Mouse (Mus musculus): ENCODE measurements around the gene Med14. TPM values are rescaled to one million over a fixed set of nuclear protein-coding genes. Genes with fewer than 3 reads are reported as not detected.

Med14 gene
- total and polyA plus RNA-seq, 3 experiments = 10.3 to 18.3 (median 15.0) TPM

GRCm38 (mm10) chrX:12794842-12795241 lies 33.0 kb upstream of the Med14 start:
- peak; percentile 50 for DNase-seq (ENCODE audit: extremely low read depth)
- H3K4me2 ChIP-seq (ENCODE audit: insufficient read depth, low read depth, poor library complexity, severe bottlenecking) = no peak overlapping the region; the same call in 1 of the 2 replicates
- H3K9me3 ChIP-seq (replicated peaks; ENCODE audit: low read length) = no peaks in the 10 kb centered on the region
- in situ Hi-C loops (cut with MboI; ENCODE audit: low pct_ligation_motif_present, low pct_unique_long_range_greater_than_20kb, low sequenced_read_pairs) (loop anchor here (25.0 kb wide), 1 partner anchor 108 kb away; no protein-coding TSS in a partner anchor), dilution Hi-C loops (cut with MboI; ENCODE audit: extremely low pct_ligation_motif_present, extremely low pct_unique_long_range_greater_than_20kb, low sequenced_read_pairs) (no loop called here)
- TF ChIP-seq CTCF (conservative IDR thresholded peaks at IDR 0.05 in 1 of 2, IDR thresholded peaks at IDR 0.05 in 1 of 2; ENCODE audit: low read depth in 2 of 2, low read length in 2 of 2) (peak in 1 of 2 experiments; percentile 76; a peak in 2 of 4 replicates), JUND (conservative IDR thresholded peaks at IDR 0.05; ENCODE audit: low read depth, low read length) (no peak), IRF4 (IDR thresholded peaks at IDR 0.05; ENCODE audit: low read depth, low read length) (0 out of 2 replicates have a peak, but pooled peaks have one; percentile 10), PAX5 (IDR thresholded peaks at IDR 0.05; ENCODE audit: low read length) (no peak), KAT2A (IDR thresholded peaks at IDR 0.05; ENCODE audit: insufficient replicate concordance, low read length) (no peak), SIN3A (IDR thresholded peaks at IDR 0.05; ENCODE audit: low read length) (no peak), MAZ (IDR thresholded peaks at IDR 0.05; ENCODE audit: low read depth, low read length) (no peak), GABPA (IDR thresholded peaks at IDR 0.05; ENCODE audit: insufficient replicate concordance, low read depth, low read length) (no peak), CHD1 (IDR thresholded peaks at IDR 0.05; ENCODE audit: low read depth, low read length) (no peak), CHD2 (IDR thresholded peaks at IDR 0.05; ENCODE audit: low read length) (no peak), POLR2AphosphoS2 (IDR thresholded peaks at IDR 0.05; ENCODE audit: low read depth, low read length) (no peak), BHLHE40 (IDR thresholded peaks at IDR 0.05; ENCODE audit: low read depth, low read length) (no peak), USF2 (conservative IDR thresholded peaks at IDR 0.05; ENCODE audit: low read depth, low read length) (no peak), MXI1 (IDR thresholded peaks at IDR 0.05; ENCODE audit: low read depth, low read length) (peak; percentile 64; the same call in 1 of the 2 replicates), MEF2A (IDR thresholded peaks at IDR 0.05; ENCODE audit: borderline replicate concordance, low read depth, low read length) (no peak), RCOR1 (conservative IDR thresholded peaks at IDR 0.05; ENCODE audit: low read depth, low read length) (no peak), MAFK (IDR thresholded peaks at IDR 0.05; ENCODE audit: insufficient replicate concordance, low read length) (no peak), TCF12 (IDR thresholded peaks at IDR 0.05; ENCODE audit: low read depth, low read length) (no peak), ZMIZ1 (IDR thresholded peaks at IDR 0.05; ENCODE audit: low read depth, low read length) (no peak), HCFC1 (IDR thresholded peaks at IDR 0.05; ENCODE audit: low read depth, low read length) (no peak), NELFE (IDR thresholded peaks at IDR 0.05; ENCODE audit: low read depth, low read length) (no peak), EP300 (IDR thresholded peaks at IDR 0.05; ENCODE audit: low read length) (no peak), MAX (IDR thresholded peaks at IDR 0.05; ENCODE audit: low read length) (peak; percentile 79), E2F4 (IDR thresholded peaks at IDR 0.05; ENCODE audit: insufficient replicate concordance, low read depth, low read length) (no peak), ZKSCAN1 (IDR thresholded peaks at IDR 0.05; ENCODE audit: borderline replicate concordance, low read depth, low read length) (no peak), ZC3H11A (IDR thresholded peaks at IDR 0.05; ENCODE audit: low read depth, low read length) (no peak), ETS1 (conservative IDR thresholded peaks at IDR 0.05; ENCODE audit: low read depth, low read length) (no peak), ELF1 (IDR thresholded peaks at IDR 0.05; ENCODE audit: low read depth, low read length) (no peak), UBTF (IDR thresholded peaks at IDR 0.05; ENCODE audit: low read depth, low read length) (no peak), JUN (IDR thresholded peaks at IDR 0.05; ENCODE audit: insufficient read depth, low read depth, low read length) (no peak), ZNF384 (IDR thresholded peaks at IDR 0.05; ENCODE audit: low read depth, low read length) (no peak), POLR2A (IDR thresholded peaks at IDR 0.05; ENCODE audit: low read depth, low read length) (no peak), TBP (conservative IDR thresholded peaks at IDR 0.05; ENCODE audit: low read depth, low read length) (no peak), USF1 (IDR thresholded peaks at IDR 0.05; ENCODE audit: low read depth, low read length) (no peak), NRF1 (IDR thresholded peaks at IDR 0.05; ENCODE audit: low read depth, low read length) (no peak), RAD21 (IDR thresholded peaks at IDR 0.05; ENCODE audit: low read depth, low read length) (peak; percentile 77), MYC (IDR thresholded peaks at IDR 0.05; ENCODE audit: low read depth, low read length) (peak; percentile 95), SMC3 (IDR thresholded peaks at IDR 0.05; ENCODE audit: low read depth, low read length) (peak; percentile 80)
- no peak overlapping the region for H3K9ac ChIP-seq (ENCODE audit: insufficient read depth, low read depth)
- no peaks in the 10 kb centered on the region; a peak in 1 of 4 replicates for H3K4me1 ChIP-seq (ENCODE audit: control insufficient read depth in 1 of 2, insufficient read depth in 2 of 2)
- H3K4me3 ChIP-seq (replicated peaks in 1 of 3; ENCODE audit: low read depth in 2 of 3, low read length in 2 of 3, poor library complexity in 1 of 3) = no peak overlapping the region
- H3K27ac ChIP-seq (ENCODE audit: insufficient read depth, low read depth) = no peak overlapping the region
- no peaks in the 10 kb centered on the region for H3K79me2 ChIP-seq (replicated peaks; ENCODE audit: control insufficient read depth, extremely low read depth, insufficient read depth, poor library complexity, severe bottlenecking)
- H3K36me3 ChIP-seq (replicated peaks in 1 of 2; ENCODE audit: control insufficient read depth in 1 of 2, insufficient read depth in 1 of 2, low read length in 1 of 2) = no peaks in the 10 kb centered on the region
- no peaks in the 10 kb centered on the region for H3K27me3 ChIP-seq (replicated peaks)
